Mouse (Mus musculus): ENCODE measurements around the gene Htr5b. TPM values are rescaled to one million over a fixed set of nuclear protein-coding genes. Genes with fewer than 3 reads are reported as not detected.
A peak's percentile ranks its signal among the peaks of the same experiment; 100 is the strongest.

Htr5b gene
- polyA plus RNA-seq, 1 experiment from 2014 or later, result not detected

DNA sequence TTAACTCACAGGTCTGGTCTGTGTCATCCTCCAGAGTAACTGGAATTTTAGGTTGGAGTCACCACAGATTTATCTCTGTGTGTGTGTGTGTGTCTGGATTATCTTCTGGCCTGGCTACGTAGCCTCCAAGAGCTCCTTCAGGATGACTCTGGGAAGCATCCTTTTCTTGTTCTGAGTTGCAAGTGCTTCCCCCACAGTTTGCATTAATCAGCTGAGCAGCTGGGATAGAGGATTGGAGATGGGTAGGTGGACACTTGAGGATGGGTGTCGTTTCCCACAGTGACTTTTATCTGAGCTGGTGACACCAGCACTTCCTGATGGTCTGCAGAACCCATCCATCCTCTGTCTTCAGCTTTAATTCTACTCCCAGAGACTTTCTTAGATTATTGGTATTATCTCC lies 18.6 kb upstream of the Htr5b start:
- no peak for ATAC-seq (ENCODE audit: low read depth)
- Histone ChIP-seq H3K9ac (ENCODE audit: low read length) (no peak overlapping the region), H3K4me3 (ENCODE audit: low read length) (no peak overlapping the region), H3K4me1 (replicated peaks; ENCODE audit: control insufficient read depth, insufficient read depth, low read length) (no peaks in the 10 kb centered on the region), H3K9me3 (ENCODE audit: control insufficient read depth, low read length) (no peaks in the 10 kb centered on the region), H3K36me3 (ENCODE audit: control insufficient read depth, insufficient read depth, low read length) (no peaks in the 10 kb centered on the region), H3K27ac (ENCODE audit: low read length) (no peak overlapping the region), H3K4me2 (ENCODE audit: low read depth, low read length) (no peak overlapping the region), H3K27me3 (ENCODE audit: control insufficient read depth, insufficient read depth, low read depth, low read length) (no peaks in the 10 kb centered on the region)
- WGBS, result 64% methylated on average over 2 of the region's 2 CpGs

DNA sequence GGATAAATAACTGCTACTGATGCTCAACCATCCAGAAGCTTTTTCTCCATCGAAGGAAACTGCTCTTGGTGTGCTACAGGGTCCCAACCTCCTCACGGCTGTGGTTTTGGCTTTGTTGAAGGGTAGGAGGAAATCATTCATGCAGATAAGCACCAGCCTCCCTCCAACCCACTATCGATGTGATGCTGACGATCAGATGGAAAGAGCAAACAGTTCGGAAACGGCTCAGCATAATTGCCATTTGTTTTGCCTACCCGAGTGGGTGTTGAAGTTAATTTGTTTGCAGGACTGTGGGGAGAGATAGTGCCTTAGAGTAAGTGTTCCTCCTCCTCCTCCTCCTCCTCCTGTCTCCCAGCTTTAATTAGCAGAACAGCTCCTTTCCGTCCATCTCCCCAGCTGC lies 12.1 kb upstream of the Htr5b start:
- Histone ChIP-seq H3K4me1 (replicated peaks; ENCODE audit: control insufficient read depth, insufficient read depth, low read length) (no peaks in the 10 kb centered on the region), H3K4me2 (ENCODE audit: low read depth, low read length) (no peak overlapping the region), H3K36me3 (ENCODE audit: control insufficient read depth, insufficient read depth, low read length) (no peaks in the 10 kb centered on the region), H3K27ac (ENCODE audit: low read length) (no peak overlapping the region), H3K9me3 (ENCODE audit: control insufficient read depth, low read length) (no peaks in the 10 kb centered on the region), H3K9ac (ENCODE audit: low read length) (no peak overlapping the region), H3K27me3 (ENCODE audit: control insufficient read depth, insufficient read depth, low read depth, low read length) (no peaks in the 10 kb centered on the region), H3K4me3 (ENCODE audit: low read length) (no peak overlapping the region)
- ATAC-seq (ENCODE audit: low read depth), result no peak
- 51% methylated on average over 8 of the region's 8 CpGs for WGBS

DNA sequence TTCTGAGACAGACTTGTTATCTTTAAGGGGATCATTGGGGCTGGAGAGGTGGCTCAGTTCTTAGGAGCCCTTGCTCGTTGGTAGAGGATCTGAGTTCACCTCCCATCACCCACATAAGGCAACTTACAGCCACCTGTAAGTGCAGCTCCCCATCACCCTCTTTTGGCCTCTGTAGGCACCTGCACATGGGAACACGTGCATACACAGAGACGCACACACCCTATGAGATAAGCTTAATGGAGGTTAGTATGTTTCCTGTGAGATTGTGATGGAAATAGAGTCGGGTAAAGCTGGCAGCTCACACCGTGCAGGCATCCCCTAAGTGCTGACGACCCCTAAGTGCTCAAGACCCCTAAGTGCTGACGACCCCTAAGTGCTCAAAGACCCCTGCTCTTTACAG lies 3.2 kb upstream of the Htr5b start:
- H3K27me3 ChIP-seq (ENCODE audit: control insufficient read depth, insufficient read depth, low read depth, low read length), result peaks cover 14% of the 10 kb centered on the region
- no peak overlapping the region for H3K4me2 ChIP-seq (ENCODE audit: low read depth, low read length)
- no peaks in the 10 kb centered on the region for H3K9me3 ChIP-seq (ENCODE audit: control insufficient read depth, low read length)
- H3K9ac ChIP-seq (ENCODE audit: low read length), result no peak overlapping the region
- WGBS, result 53% methylated on average over 7 of the region's 7 CpGs
- H3K36me3 ChIP-seq (ENCODE audit: control insufficient read depth, insufficient read depth, low read length), result no peaks in the 10 kb centered on the region
- ATAC-seq (ENCODE audit: low read depth), result no peak
- no peak overlapping the region for H3K4me3 ChIP-seq (ENCODE audit: low read length)
- peaks cover 8% of the 10 kb centered on the region for H3K4me1 ChIP-seq (replicated peaks; ENCODE audit: control insufficient read depth, insufficient read depth, low read length)
- no peak overlapping the region for H3K27ac ChIP-seq (ENCODE audit: low read length)

DNA sequence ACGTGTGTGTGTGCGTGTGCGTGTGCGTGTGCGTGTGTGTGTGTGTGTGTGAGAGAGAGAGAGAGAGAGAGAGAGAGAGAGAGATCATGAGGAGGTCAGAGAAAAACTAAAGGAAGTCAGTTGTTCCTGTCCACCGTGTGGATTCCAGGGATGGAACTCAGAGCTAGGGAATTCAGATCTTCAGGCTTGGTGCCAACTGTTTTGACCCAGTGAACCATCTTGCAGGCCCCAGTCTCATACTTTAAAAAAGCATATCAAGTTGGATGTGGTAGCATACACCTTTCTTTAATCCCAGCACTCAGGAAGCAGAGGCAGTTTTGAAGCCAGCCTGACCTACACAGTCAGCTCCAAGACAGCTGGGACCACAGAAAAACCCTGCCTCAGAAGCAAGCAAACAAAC lies 1.0 kb upstream of the Htr5b start:
- H3K4me2 ChIP-seq (ENCODE audit: low read depth, low read length), result no peak overlapping the region
- H3K9me3 ChIP-seq (ENCODE audit: control insufficient read depth, low read length), result no peaks in the 10 kb centered on the region
- H3K36me3 ChIP-seq (ENCODE audit: control insufficient read depth, insufficient read depth, low read length), result no peaks in the 10 kb centered on the region
- peaks cover 8% of the 10 kb centered on the region for H3K4me1 ChIP-seq (replicated peaks; ENCODE audit: control insufficient read depth, insufficient read depth, low read length)
- no peak overlapping the region for H3K27ac ChIP-seq (ENCODE audit: low read length)
- no peak overlapping the region for H3K4me3 ChIP-seq (ENCODE audit: low read length)
- 77% methylated on average over 6 of the region's 6 CpGs for WGBS
- H3K9ac ChIP-seq (ENCODE audit: low read length), result no peak overlapping the region
- H3K27me3 ChIP-seq (ENCODE audit: control insufficient read depth, insufficient read depth, low read depth, low read length), result peaks cover 14% of the 10 kb centered on the region
- no peak for ATAC-seq (ENCODE audit: low read depth)

DNA sequence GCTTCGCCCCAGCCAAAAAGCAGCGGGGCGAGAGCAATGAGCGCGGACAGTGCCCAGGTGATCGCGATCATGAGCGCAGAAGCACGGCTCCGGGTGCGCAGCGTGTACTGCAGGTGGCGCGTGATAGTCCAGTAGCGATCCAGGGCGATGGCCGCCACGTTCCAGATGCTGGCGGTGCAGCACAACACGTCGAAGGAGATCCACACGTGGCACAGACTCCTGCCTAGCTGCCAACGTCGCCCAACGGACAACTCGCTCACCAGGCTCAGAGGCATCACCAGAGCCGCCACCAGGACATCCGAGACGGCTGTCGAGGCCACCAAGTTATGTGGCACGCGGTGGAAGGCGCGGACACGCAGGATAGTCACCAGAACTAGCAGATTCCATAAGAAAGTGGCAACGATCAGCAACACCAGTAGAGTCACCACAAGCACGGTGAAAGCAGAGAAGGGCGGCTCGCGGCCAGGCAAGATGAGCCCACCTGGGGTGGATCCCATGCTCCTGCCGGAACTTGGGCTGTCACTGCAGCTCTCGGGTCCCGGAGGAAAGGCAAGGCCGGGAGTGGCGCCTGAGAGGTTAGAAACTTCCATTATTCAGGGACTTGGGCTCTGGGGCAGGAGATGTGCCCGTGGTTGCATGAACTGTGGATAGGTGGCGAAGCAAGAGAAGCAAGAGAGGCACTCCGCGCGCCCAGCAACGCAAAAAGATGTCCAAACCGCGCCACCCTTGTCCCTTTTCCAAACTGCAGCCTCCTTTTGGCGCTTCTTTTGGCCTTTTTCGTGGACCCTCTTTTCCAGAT lies 466 bp downstream of the Htr5b start:
- no peak overlapping the region for H3K27ac ChIP-seq (ENCODE audit: low read length)
- H3K4me1 ChIP-seq (replicated peaks; ENCODE audit: control insufficient read depth, insufficient read depth, low read length), result peaks cover 8% of the 10 kb centered on the region
- H3K9ac ChIP-seq (ENCODE audit: low read length), result no peak overlapping the region
- H3K36me3 ChIP-seq (ENCODE audit: control insufficient read depth, insufficient read depth, low read length), result no peaks in the 10 kb centered on the region
- WGBS, result 7% methylated on average over 55 of the region's 55 CpGs
- peak; percentile 34; the same call in 1 of the 2 replicates for ATAC-seq (ENCODE audit: low read depth)
- H3K4me2 ChIP-seq (ENCODE audit: low read depth, low read length), result peak overlapping the region; percentile 53
- H3K4me3 ChIP-seq (ENCODE audit: low read length), result peak overlapping the region; percentile 28
- H3K27me3 ChIP-seq (ENCODE audit: control insufficient read depth, insufficient read depth, low read depth, low read length), result peaks cover 14% of the 10 kb centered on the region
- H3K9me3 ChIP-seq (ENCODE audit: control insufficient read depth, low read length), result no peaks in the 10 kb centered on the region

DNA sequence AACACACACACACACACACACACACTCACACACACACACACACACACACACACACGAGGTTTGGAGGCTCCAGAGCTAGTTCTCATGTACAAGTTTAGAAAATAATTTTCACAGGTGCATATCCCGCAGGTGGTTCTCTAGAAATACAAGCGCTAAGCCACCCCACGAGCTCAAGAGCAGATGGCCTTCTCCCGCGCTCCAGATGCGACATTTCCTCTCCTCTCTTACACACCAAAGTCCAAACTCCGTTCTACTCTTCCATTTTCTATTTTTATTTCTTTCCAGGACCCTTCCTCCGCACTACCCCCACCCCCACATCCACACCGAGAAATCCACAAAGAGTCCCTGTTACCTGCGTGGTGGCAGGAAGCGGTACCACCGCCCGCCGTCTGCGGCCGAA lies 1.2 kb downstream of the Htr5b start:
- no peak overlapping the region for H3K27ac ChIP-seq (ENCODE audit: low read length)
- peak overlapping the region; percentile 28; the same call in 1 of the 2 replicates for H3K4me3 ChIP-seq (ENCODE audit: low read length)
- ATAC-seq (ENCODE audit: low read depth), result no peak
- H3K4me1 ChIP-seq (replicated peaks; ENCODE audit: control insufficient read depth, insufficient read depth, low read length), result peaks cover 8% of the 10 kb centered on the region
- no peaks in the 10 kb centered on the region for H3K36me3 ChIP-seq (ENCODE audit: control insufficient read depth, insufficient read depth, low read length)
- H3K4me2 ChIP-seq (ENCODE audit: low read depth, low read length), result peak overlapping the region; percentile 53; the same call in 1 of the 2 replicates
- H3K9me3 ChIP-seq (ENCODE audit: control insufficient read depth, low read length), result no peaks in the 10 kb centered on the region
- no peak overlapping the region for H3K9ac ChIP-seq (ENCODE audit: low read length)
- WGBS, result 46% methylated on average over 17 of the region's 17 CpGs
- H3K27me3 ChIP-seq (ENCODE audit: control insufficient read depth, insufficient read depth, low read depth, low read length), result peaks cover 14% of the 10 kb centered on the region

DNA sequence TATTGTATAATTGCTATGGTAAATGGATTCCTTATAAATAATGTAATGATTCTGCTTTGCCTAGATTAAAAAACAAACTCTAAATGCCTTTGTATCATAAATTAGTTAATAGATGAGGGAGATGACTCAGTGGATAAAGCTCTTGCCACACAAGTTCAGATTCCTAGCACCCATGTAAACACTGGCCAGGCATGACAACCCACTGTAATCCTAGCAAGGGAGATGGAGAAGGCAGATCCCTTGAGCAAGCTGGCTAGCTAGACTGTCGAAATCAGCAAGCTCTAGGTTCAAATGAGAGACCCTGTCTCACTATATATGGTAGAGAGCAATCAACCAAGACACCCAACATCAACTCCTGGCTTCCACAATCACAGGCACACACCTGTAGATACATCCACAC lies 9.7 kb downstream of the Htr5b start:
- H3K4me3 ChIP-seq (ENCODE audit: low read length), result no peak overlapping the region
- no peak overlapping the region for H3K4me2 ChIP-seq (ENCODE audit: low read depth, low read length)
- no peak overlapping the region for H3K9ac ChIP-seq (ENCODE audit: low read length)
- no peaks in the 10 kb centered on the region for H3K9me3 ChIP-seq (ENCODE audit: control insufficient read depth, low read length)
- no peaks in the 10 kb centered on the region for H3K27me3 ChIP-seq (ENCODE audit: control insufficient read depth, insufficient read depth, low read depth, low read length)
- WGBS, result 54% methylated on average over 1 of the region's 1 CpGs
- ATAC-seq (ENCODE audit: low read depth), result no peak
- no peaks in the 10 kb centered on the region for H3K4me1 ChIP-seq (replicated peaks; ENCODE audit: control insufficient read depth, insufficient read depth, low read length)
- H3K36me3 ChIP-seq (ENCODE audit: control insufficient read depth, insufficient read depth, low read length), result no peaks in the 10 kb centered on the region
- H3K27ac ChIP-seq (ENCODE audit: low read length), result no peak overlapping the region

DNA sequence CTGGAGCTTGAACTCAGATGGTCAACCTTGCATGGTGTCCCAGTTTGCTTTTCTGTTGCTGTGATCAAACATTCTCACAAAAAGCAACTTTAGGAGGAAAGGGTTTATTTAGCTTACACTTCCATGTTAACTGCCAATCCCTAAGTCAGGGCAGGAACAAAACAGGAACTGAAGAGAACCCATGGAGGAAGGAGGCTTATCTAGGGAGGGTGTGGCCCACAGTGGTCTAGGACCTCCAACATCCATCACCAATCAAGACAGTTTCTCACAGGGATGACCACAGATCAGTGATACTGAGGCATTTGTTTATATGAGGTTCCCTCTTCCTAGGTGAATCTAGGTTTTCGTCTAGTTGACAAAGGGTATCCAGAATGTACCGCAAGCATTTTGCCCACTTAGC lies 16.3 kb downstream of the Htr5b start:
- no peak for ATAC-seq (ENCODE audit: low read depth)
- Histone ChIP-seq H3K27me3 (ENCODE audit: control insufficient read depth, insufficient read depth, low read depth, low read length) (no peaks in the 10 kb centered on the region), H3K4me1 (replicated peaks; ENCODE audit: control insufficient read depth, insufficient read depth, low read length) (no peaks in the 10 kb centered on the region), H3K9ac (ENCODE audit: low read length) (no peak overlapping the region), H3K4me2 (ENCODE audit: low read depth, low read length) (no peak overlapping the region), H3K4me3 (ENCODE audit: low read length) (no peak overlapping the region), H3K36me3 (ENCODE audit: control insufficient read depth, insufficient read depth, low read length) (no peaks in the 10 kb centered on the region), H3K9me3 (ENCODE audit: control insufficient read depth, low read length) (no peaks in the 10 kb centered on the region), H3K27ac (ENCODE audit: low read length) (no peak overlapping the region)
- 77% methylated on average over 2 of the region's 2 CpGs for WGBS

DNA sequence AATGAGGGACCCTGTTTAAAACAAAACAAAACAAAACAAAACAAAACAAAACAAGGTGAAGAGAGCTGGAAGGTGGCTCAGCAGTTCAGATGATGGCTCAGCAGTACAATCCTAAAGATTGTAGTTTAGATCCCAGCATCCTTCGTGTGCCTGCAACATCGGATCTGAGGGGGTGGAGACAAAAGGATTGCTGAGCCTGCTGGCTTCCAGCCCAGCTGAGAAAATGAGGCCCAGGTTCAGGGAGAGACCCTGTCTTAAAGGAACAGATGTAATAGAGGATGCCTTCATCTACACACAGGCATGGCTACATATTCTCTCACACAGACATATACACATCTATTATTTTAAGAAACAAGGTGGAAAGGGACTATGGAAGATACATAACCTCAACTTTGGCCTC lies 17.1 kb downstream of the Htr5b start:
- Histone ChIP-seq H3K27me3 (ENCODE audit: control insufficient read depth, insufficient read depth, low read depth, low read length) (no peaks in the 10 kb centered on the region), H3K4me2 (ENCODE audit: low read depth, low read length) (no peak overlapping the region), H3K9ac (ENCODE audit: low read length) (no peak overlapping the region), H3K4me3 (ENCODE audit: low read length) (no peak overlapping the region), H3K9me3 (ENCODE audit: control insufficient read depth, low read length) (no peaks in the 10 kb centered on the region), H3K27ac (ENCODE audit: low read length) (no peak overlapping the region), H3K36me3 (ENCODE audit: control insufficient read depth, insufficient read depth, low read length) (no peaks in the 10 kb centered on the region), H3K4me1 (replicated peaks; ENCODE audit: control insufficient read depth, insufficient read depth, low read length) (no peaks in the 10 kb centered on the region)
- 41% methylated on average over 2 of the region's 2 CpGs for WGBS
- ATAC-seq (ENCODE audit: low read depth), result no peak
